Comparison of ENCODE assay signal across 20 mouse cellular contexts in the genomic region with DNA sequence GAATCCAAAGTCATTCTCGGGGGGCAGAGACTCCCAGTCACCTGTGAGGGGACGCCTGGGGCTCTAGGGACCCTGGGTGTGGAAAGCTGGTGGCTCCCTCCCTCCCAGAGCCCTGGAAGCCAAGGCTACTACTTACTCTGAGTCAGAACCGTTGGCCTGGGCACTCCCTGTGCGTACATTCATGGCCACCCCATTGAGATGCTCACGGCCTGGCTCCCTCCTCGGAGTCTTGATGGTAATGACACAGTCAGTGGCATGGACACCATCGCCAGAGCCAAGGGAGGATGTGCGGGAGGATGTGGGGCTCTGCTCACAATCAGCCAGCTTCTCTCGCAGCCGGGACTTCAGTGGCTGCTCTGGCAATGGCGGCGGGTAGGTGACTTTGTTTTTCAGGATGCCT. TPM values are rescaled to one million over a fixed set of nuclear protein-coding genes. Genes with fewer than 3 reads are reported as not detected.
"Had no signal": no experiment of that assay in that cellular context is flagged by ENCODE, and none has a peak within 500 bp of the region (broad histone marks: within the 10 kb centered on the region; RNA-seq: fewer than 3 reads in every experiment).

No protein-coding gene starts in this region.

- H3K4me1 ChIP-seq: limb, embryonic 10.5 days; limb, embryonic 13.5 days; liver, embryonic 15.5 days; lung, embryonic 15.5 days; midbrain, embryonic 10.5 days; midbrain, embryonic 13.5 days had no signal

- H3K4me3 ChIP-seq: limb, embryonic 10.5 days; limb, embryonic 13.5 days; liver, embryonic 12.5 days; liver, embryonic 15.5 days; lung, embryonic 15.5 days; megakaryocyte, embryonic 14.5 days; midbrain, embryonic 10.5 days; midbrain, embryonic 13.5 days; myocyte; neural tube, embryonic 13.5 days had no signal

- H3K27ac ChIP-seq: limb, embryonic 10.5 days; limb, embryonic 13.5 days; liver, embryonic 12.5 days; liver, embryonic 15.5 days; lung, embryonic 15.5 days; midbrain, embryonic 10.5 days; midbrain, embryonic 13.5 days had no signal

- DNase-seq: kidney, postnatal 14 days; liver; lung, adult 18-20 months; lung, postnatal 10 days; lung, postnatal 36 days; retina, postnatal 1 day; thymus, adult 18-20 months; thymus, postnatal 36 days had no signal

- H3K9me3 ChIP-seq: limb, embryonic 10.5 days; limb, embryonic 13.5 days; liver, embryonic 12.5 days; liver, embryonic 15.5 days; lung, embryonic 15.5 days; megakaryocyte, embryonic 14.5 days; midbrain, embryonic 10.5 days; midbrain, embryonic 13.5 days; neural tube, embryonic 13.5 days had no signal

- H3K4me2 ChIP-seq: limb, embryonic 13.5 days; liver, embryonic 12.5 days; liver, embryonic 15.5 days; lung, embryonic 15.5 days; midbrain, embryonic 13.5 days; neural tube, embryonic 13.5 days had no signal

- H3K27me3 ChIP-seq: limb, embryonic 13.5 days; liver, embryonic 15.5 days; lung, embryonic 15.5 days; midbrain, embryonic 13.5 days; neural tube, embryonic 13.5 days had no signal

- H3K9ac ChIP-seq: limb, embryonic 13.5 days; liver, embryonic 12.5 days; liver, embryonic 15.5 days; lung, embryonic 15.5 days; midbrain, embryonic 13.5 days; neural tube, embryonic 13.5 days had no signal

- ATAC-seq: liver, embryonic 12.5 days; midbrain, embryonic 13.5 days; midbrain, embryonic 16.5 days had no signal

RNA-seq across cellular contexts. Expression of a gene that starts 41.3 kb away (rescaled TPM):
- total RNA-seq: monocyte, adult 5-6 weeks had no signal
